Mouse (Mus musculus): ENCODE measurements at regions not wholly inside any gene's neighbourhood (a gene's known extent, or its start where the extent isn't known, plus 50 kb on each side); places are given as distances from the start of the nearest gene placed in this dataset.

GRCm38 (mm10) chr11:45639236-45639635 is 212.6 kb upstream of the Clint1 start:
- Histone ChIP-seq H3K4me1 (replicated peaks; ENCODE audit: control insufficient read depth, insufficient read depth, low read length) (no peaks in the 10 kb centered on the region), H3K36me3 (ENCODE audit: control insufficient read depth, insufficient read depth) (no peaks in the 10 kb centered on the region), H3K4me2 (replicated peaks; ENCODE audit: low read depth) (no peak overlapping the region), H3K4me3 (ENCODE audit: low read depth, low read length) (no peak overlapping the region), H3K27ac (ENCODE audit: low read depth, low read length) (no peak overlapping the region), H3K9me3 (ENCODE audit: control insufficient read depth) (no peaks in the 10 kb centered on the region), H3K9ac (ENCODE audit: low read depth, low read length) (no peak overlapping the region), H3K27me3 (replicated peaks; ENCODE audit: control insufficient read depth, insufficient read depth, low read length) (no peaks in the 10 kb centered on the region)
- WGBS, result 53% methylated on average over 6 of the region's 6 CpGs
- 0 out of 2 replicates have a peak, but pooled peaks have one; percentile 10 for TF ChIP-seq CTCF (IDR thresholded peaks at IDR 0.05; ENCODE audit: low read depth)
- ATAC-seq, result no peak

GRCm38 (mm10) chr11:45642142-45642756 is 209.6 kb upstream of the Clint1 start:
- Histone ChIP-seq H3K4me1 (replicated peaks; ENCODE audit: control insufficient read depth, insufficient read depth, low read length) (no peaks in the 10 kb centered on the region), H3K27me3 (replicated peaks; ENCODE audit: control insufficient read depth, insufficient read depth, low read length) (no peaks in the 10 kb centered on the region), H3K4me3 (ENCODE audit: low read depth, low read length) (no peak overlapping the region), H3K27ac (ENCODE audit: low read depth, low read length) (no peak overlapping the region), H3K4me2 (replicated peaks; ENCODE audit: low read depth) (no peak overlapping the region), H3K36me3 (ENCODE audit: control insufficient read depth, insufficient read depth) (no peaks in the 10 kb centered on the region), H3K9ac (ENCODE audit: low read depth, low read length) (no peak overlapping the region), H3K9me3 (ENCODE audit: control insufficient read depth) (no peaks in the 10 kb centered on the region)
- 85% methylated on average over 9 of the region's 9 CpGs for WGBS
- no peak for ATAC-seq
- no peak for TF ChIP-seq CTCF (IDR thresholded peaks at IDR 0.05; ENCODE audit: low read depth)

- no peak for ATAC-seq
- no peaks in the 10 kb centered on the region for H3K4me1 ChIP-seq (replicated peaks; ENCODE audit: control insufficient read depth, insufficient read depth, low read length)
- H3K4me3 ChIP-seq (ENCODE audit: low read depth, low read length), result no peak overlapping the region
- H3K9ac ChIP-seq (ENCODE audit: low read depth, low read length), result no peak overlapping the region
- no peak overlapping the region for H3K27ac ChIP-seq (ENCODE audit: low read depth, low read length)
- no peaks in the 10 kb centered on the region for H3K27me3 ChIP-seq (replicated peaks; ENCODE audit: control insufficient read depth, insufficient read depth, low read length)
- WGBS, result 82% methylated on average over 12 of the region's 12 CpGs
- no peaks in the 10 kb centered on the region for H3K36me3 ChIP-seq (ENCODE audit: control insufficient read depth, insufficient read depth)
- no peak for TF ChIP-seq CTCF (IDR thresholded peaks at IDR 0.05; ENCODE audit: low read depth)
- H3K9me3 ChIP-seq (ENCODE audit: control insufficient read depth), result no peaks in the 10 kb centered on the region
- H3K4me2 ChIP-seq (replicated peaks; ENCODE audit: low read depth), result no peak overlapping the region
Measured at GRCm38 (mm10) chr11:45643629-45644325, 208.1 kb upstream of the Clint1 start.

- no peak for ATAC-seq
- Histone ChIP-seq H3K4me1 (replicated peaks; ENCODE audit: control insufficient read depth, insufficient read depth, low read length) (no peaks in the 10 kb centered on the region), H3K27ac (ENCODE audit: low read depth, low read length) (no peak overlapping the region), H3K36me3 (ENCODE audit: control insufficient read depth, insufficient read depth) (no peaks in the 10 kb centered on the region), H3K27me3 (replicated peaks; ENCODE audit: control insufficient read depth, insufficient read depth, low read length) (no peaks in the 10 kb centered on the region), H3K4me2 (replicated peaks; ENCODE audit: low read depth) (no peak overlapping the region), H3K9me3 (ENCODE audit: control insufficient read depth) (no peaks in the 10 kb centered on the region), H3K9ac (ENCODE audit: low read depth, low read length) (no peak overlapping the region), H3K4me3 (ENCODE audit: low read depth, low read length) (no peak overlapping the region)
- 0 out of 2 replicates have a peak, but pooled peaks have one; percentile 15 for TF ChIP-seq CTCF (IDR thresholded peaks at IDR 0.05; ENCODE audit: low read depth)
- WGBS, result 71% methylated on average over 3 of the region's 3 CpGs
Measured at GRCm38 (mm10) chr11:45645815-45646214, 206.0 kb upstream of the Clint1 start.

- 74% methylated on average over 3 of the region's 3 CpGs for WGBS
- ATAC-seq, result no peak
- H3K9me3 ChIP-seq (ENCODE audit: control insufficient read depth), result no peaks in the 10 kb centered on the region
- no peaks in the 10 kb centered on the region for H3K4me1 ChIP-seq (replicated peaks; ENCODE audit: control insufficient read depth, insufficient read depth, low read length)
- H3K9ac ChIP-seq (ENCODE audit: low read depth, low read length), result no peak overlapping the region
- no peaks in the 10 kb centered on the region for H3K27me3 ChIP-seq (replicated peaks; ENCODE audit: control insufficient read depth, insufficient read depth, low read length)
- no peaks in the 10 kb centered on the region for H3K36me3 ChIP-seq (ENCODE audit: control insufficient read depth, insufficient read depth)
- H3K4me3 ChIP-seq (ENCODE audit: low read depth, low read length), result no peak overlapping the region
- TF ChIP-seq CTCF (IDR thresholded peaks at IDR 0.05; ENCODE audit: low read depth), result peak; percentile 65
- no peak overlapping the region for H3K4me2 ChIP-seq (replicated peaks; ENCODE audit: low read depth)
- H3K27ac ChIP-seq (ENCODE audit: low read depth, low read length), result no peak overlapping the region
Measured at GRCm38 (mm10) chr11:45647888-45648287, 204.0 kb upstream of the Clint1 start.

- 89% methylated on average over 4 of the region's 4 CpGs for WGBS
- H3K27ac ChIP-seq (ENCODE audit: low read depth, low read length), result no peak overlapping the region
- no peaks in the 10 kb centered on the region for H3K36me3 ChIP-seq (ENCODE audit: control insufficient read depth, insufficient read depth)
- H3K9ac ChIP-seq (ENCODE audit: low read depth, low read length), result no peak overlapping the region
- no peaks in the 10 kb centered on the region for H3K4me1 ChIP-seq (replicated peaks; ENCODE audit: control insufficient read depth, insufficient read depth, low read length)
- H3K27me3 ChIP-seq (replicated peaks; ENCODE audit: control insufficient read depth, insufficient read depth, low read length), result no peaks in the 10 kb centered on the region
- no peaks in the 10 kb centered on the region for H3K9me3 ChIP-seq (ENCODE audit: control insufficient read depth)
- ATAC-seq, result no peak
- no peak overlapping the region for H3K4me2 ChIP-seq (replicated peaks; ENCODE audit: low read depth)
- no peak overlapping the region for H3K4me3 ChIP-seq (ENCODE audit: low read depth, low read length)
- TF ChIP-seq CTCF (IDR thresholded peaks at IDR 0.05; ENCODE audit: low read depth), result no peak
Measured at GRCm38 (mm10) chr11:45656260-45656659, 195.6 kb upstream of the Clint1 start.
